Mouse (Mus musculus) large intestine, adult 2 months (tissue): ENCODE measurements around the gene Smpdl3b. TPM values are rescaled to one million over a fixed set of nuclear protein-coding genes. Genes with fewer than 3 reads are reported as not detected.
"Not testable (repeated sequence)": the region's sequence is repeated elsewhere in the genome, so short reads cannot be mapped to it uniquely, and the experiment has no call there.

Experiments used
- DNase-seq: peaks from one replicate; pipeline ENCODE4 v3.0.0-alpha.2; 2012; ENCODE audit warnings: low read depth, low spot score
- WGBS: fragments of 180-500 bp; shearing (Covaris S2); methylation state at CpG from one replicate; pipeline ENCODE4 v1.1.7; 2018; 5-methylcytosine and 5-hydroxymethylcytosine counted together
- polyA plus RNA-seq: library from polyadenylated mRNA; depleted of rRNA; stranded (reverse); fragments of >200 nt; gene quantifications from 2 replicates; pipeline ENCODE4 v1.2.3, GENCODE M21; 2012

Gene Smpdl3b
- polyA plus RNA-seq, 1 experiment, result 29.3 TPM

GRCm38 (mm10) chr4:132743992-132744911, 12.8 kb downstream of the Smpdl3b start:
- 85% methylated on average over 11 of the region's 11 CpGs for WGBS
- no peak for DNase-seq

GRCm38 (mm10) chr4:132741491-132741890, 15.6 kb downstream of the Smpdl3b start:
- 89% methylated on average over 7 of the region's 7 CpGs for WGBS
- DNase-seq, result no peak

GRCm38 (mm10) chr4:132737154-132737553, 19.9 kb downstream of the Smpdl3b start:
- not testable (repeated sequence) for DNase-seq
- 90% methylated on average over 9 of the region's 9 CpGs for WGBS

- 45% methylated on average over 3 of the region's 3 CpGs for WGBS
- no peak for DNase-seq
These were observed 21.2 kb downstream of the Smpdl3b start for GRCm38 (mm10) chr4:132735894-132736293.

GRCm38 (mm10) chr4:132735389-132735788, 21.7 kb downstream of the Smpdl3b start:
- DNase-seq, result no peak
- WGBS, result 80% methylated on average over 2 of the region's 2 CpGs

GRCm38 (mm10) chr4:132734766-132735165, 22.3 kb downstream of the Smpdl3b start:
- DNase-seq, result no peak
- 94% methylated on average over 2 of the region's 2 CpGs for WGBS

GRCm38 (mm10) chr4:132733071-132733770, 23.8 kb downstream of the Smpdl3b start:
- WGBS, result 94% methylated on average over 25 of the region's 25 CpGs
- no peak for DNase-seq

- WGBS, result 2% methylated on average over 34 of the region's 34 CpGs
- DNase-seq, result peak; percentile 48
These were observed 24.8 kb downstream of the Smpdl3b start, which contains the start of gene Xkr8 for GRCm38 (mm10) chr4:132732148-132732684. Gene Xkr8, minus strand, starts transcription at chr4:132732546.

- 23% methylated on average over 12 of the region's 12 CpGs for WGBS
These were observed 25.4 kb downstream of the Smpdl3b start for GRCm38 (mm10) chr4:132731616-132732015.

GRCm38 (mm10) chr4:132728233-132728632, 28.8 kb downstream of the Smpdl3b start:
- 68% methylated on average over 8 of the region's 8 CpGs for WGBS
- no peak for DNase-seq

More at GRCm38 (mm10) chr4:132731616-132732015, 25.4 kb downstream of the Smpdl3b start:
- no peak for DNase-seq

- 91% methylated on average over 1 of the region's 1 CpGs for WGBS
- no peak for DNase-seq
These were observed 38.8 kb downstream of the Smpdl3b start for GRCm38 (mm10) chr4:132718251-132718650.

- 97% methylated on average over 7 of the region's 7 CpGs for WGBS
- DNase-seq, result no peak
These were observed 43.9 kb downstream of the Smpdl3b start for GRCm38 (mm10) chr4:132713181-132713580.

- WGBS, result 95% methylated on average over 8 of the region's 8 CpGs
- no peak for DNase-seq
These were observed 50.2 kb downstream of the Smpdl3b start for GRCm38 (mm10) chr4:132706885-132707284.

GRCm38 (mm10) chr4:132702076-132702475, 55.0 kb downstream of the Smpdl3b start:
- no peak for DNase-seq
- WGBS, result over 99% methylated on average over 5 of the region's 5 CpGs

GRCm38 (mm10) chr4:132693366-132693765, 63.7 kb downstream of the Smpdl3b start:
- WGBS, result 91% methylated on average over 3 of the region's 3 CpGs
- no peak for DNase-seq

- 80% methylated on average over 2 of the region's 2 CpGs for WGBS
- DNase-seq, result no peak
These were observed 67.4 kb downstream of the Smpdl3b start for GRCm38 (mm10) chr4:132689634-132690033.
